Mouse (Mus musculus) brain, embryonic 18.5 days (tissue): ENCODE measurements around the gene Grpel1.
A peak's percentile ranks its signal among the peaks of the same experiment; 100 is the strongest.

ENCODE experiments used
- DNase-seq: peaks from one replicate; pipeline ENCODE4 v3.0.0-alpha.2; 2012; ENCODE audit warnings: low read depth, low spot score

Grpel1 gene

DNA sequence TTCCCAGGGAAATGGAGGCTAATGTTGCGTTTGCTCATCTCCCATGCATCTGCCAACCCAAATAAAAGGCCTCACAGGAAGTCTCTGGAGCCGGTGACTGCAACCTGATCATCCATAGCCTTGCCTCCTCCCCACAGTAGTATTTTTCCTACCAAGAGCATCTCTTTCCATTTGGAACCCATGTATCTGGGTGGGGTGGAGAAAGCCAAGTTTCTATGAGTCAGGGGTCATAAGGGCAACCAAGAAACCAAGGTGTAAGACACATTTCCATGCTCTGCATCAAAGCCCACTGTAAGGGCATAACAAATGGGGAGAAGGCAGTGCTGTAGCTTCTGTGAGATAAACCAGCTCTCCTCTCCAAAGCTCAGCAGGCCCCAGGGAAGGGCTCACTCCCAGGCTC lies 3.6 kb upstream of the Grpel1 start:
- DNase-seq = no peak

DNA sequence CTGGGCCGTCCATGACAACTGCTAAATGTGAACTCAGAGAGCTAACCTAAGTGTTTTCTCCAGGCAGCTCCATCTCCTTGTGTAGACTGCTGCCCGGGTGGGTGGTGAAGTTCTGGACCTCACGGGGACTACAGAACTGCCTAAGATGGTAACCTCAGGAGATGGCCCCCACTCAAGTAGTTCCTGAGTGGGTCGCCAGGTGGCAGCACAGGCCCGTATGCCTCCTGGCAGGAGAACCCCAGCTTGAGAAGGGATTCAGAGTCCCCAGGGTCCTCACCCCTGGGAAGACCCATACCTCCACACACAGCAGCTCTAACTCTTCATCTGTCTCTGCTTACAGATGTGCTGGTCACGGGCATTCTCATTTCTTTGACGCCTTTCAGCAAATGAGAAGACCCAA lies 2.0 kb upstream of the Grpel1 start:
- no peak for DNase-seq

DNA sequence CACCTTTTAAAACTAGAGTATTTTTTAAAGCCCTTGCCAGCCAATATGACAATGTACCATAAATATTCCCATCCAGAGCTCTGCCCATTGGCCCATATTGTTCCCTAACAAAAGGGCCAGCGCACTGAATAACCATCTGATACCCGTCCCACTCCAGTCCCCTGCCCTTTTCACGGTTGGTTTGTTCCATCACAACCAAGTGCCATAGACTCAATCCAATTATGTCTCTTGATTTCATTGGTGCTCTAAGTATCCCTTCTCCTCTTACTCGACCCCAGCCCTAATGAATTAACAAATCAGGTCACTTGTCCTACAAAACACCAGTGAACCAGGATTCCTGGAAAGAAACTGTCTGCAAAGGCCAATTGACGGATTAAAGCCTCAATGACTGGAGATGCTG lies 1.4 kb upstream of the Grpel1 start:
- no peak for DNase-seq

DNA sequence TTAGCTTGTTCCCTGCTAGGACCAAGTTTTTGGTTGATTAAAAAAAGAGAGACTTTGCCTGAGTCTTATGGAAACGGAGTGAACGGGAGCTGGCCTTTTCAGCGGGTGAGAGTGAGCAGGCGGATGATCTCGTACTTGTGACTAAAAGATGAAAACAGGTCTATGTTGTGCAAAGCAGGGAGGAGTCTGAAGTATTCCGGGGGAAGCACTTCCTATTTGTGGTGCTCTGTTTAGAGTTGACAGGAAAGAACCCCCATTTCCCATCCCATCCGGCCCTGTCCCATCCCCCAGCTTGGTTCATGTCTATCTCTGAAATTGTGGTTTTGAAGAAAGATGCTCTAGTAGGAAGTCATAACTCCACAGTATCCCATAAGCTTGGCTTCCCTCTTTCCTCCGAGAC lies 1.1 kb downstream of the Grpel1 start:
- DNase-seq = no peak

DNA sequence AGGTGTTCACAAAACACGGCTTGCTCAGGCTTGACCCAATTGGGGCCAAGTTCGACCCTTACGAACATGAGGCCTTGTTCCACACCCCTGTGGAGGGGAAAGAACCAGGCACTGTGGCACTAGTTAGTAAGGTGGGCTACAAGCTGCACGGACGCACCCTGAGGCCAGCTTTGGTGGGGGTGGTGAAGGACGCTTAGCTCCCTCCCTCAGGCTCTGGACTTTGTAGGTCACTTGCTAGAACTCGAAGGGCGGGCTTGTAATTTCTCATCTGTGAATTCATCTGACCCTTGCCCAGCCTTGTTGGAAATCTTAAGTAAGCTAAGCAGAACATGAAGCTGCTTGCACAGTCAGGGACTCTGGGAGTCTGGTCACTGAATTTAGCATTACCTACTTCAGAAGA lies 6.4 kb downstream of the Grpel1 start:
- DNase-seq = no peak

DNA sequence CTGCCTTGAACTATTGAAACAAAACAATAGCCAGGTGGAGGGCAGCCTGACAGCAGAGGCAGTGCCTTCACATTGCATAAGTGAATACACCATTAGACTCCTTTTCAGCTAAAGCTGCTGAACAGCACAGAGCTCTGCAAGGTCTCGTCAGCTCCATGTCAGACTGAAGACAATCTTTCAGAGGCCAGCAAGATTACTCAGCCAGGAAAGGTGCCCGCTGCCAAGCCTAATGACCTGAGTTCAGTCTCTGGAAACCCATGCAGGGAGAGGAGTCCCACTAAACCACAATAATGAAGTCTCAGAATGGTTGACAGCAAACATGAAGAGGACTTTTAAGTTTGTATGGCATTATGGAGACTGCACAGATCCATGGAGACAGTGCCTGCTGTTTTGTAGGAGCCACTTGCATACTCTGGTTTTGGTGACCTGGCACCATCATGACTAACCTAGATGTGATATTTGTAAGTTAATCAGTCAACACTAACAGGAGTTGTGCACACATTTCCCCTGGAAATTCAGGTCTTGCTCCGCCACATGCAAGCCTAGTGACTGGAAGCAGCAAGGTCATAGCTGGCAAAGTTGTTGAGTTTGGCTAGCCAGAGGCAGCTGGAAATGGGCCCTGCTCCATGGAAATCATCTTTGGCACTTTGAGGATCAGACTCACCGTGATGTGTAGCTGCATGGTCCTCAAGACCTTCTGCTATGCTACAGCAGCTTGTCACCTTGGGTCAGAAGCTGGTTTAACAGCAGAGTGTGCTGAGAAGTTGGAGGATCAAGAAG lies 8.3 kb downstream of the Grpel1 start:
- DNase-seq = no peak

DNA sequence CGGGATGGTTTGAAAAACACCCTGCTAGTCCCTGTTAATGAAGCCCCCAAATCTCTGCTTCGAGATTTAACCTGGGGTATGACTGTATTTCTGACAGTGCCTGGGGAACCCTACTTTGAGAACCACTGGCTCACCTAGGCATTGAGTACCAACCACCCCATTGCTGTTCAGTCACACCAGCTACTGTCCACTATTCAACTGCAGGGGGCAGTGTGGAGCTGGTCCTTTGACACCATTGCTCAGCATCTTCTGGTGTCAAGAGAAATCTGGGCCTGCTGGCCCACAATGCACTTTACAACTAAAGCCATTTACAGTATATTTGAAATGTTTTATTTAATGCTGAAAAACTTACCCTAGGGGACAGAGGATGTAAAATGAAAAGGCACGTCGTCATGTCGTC lies 9.5 kb downstream of the Grpel1 start:
- DNase-seq = no peak

DNA sequence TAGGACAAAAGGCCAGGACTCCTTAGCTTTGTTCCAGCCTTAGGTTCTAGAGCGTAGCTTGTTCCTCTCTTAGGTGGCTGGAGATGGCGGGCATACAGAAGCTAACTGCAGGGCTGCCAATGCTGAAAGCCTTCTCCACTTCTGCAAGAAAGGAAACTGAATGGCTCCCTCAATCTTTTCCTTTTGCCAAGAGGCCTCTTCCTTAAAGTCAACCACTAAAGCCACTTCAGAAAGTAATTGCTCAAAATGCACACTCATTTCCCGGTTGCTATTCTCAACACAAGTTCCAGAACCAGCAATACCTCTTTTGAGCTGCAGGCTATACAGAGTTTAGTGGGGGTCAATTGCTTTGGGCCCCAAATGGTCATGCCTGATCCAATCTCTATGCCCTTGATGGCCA lies 12.7 kb downstream of the Grpel1 start:
- DNase-seq = no peak

DNA sequence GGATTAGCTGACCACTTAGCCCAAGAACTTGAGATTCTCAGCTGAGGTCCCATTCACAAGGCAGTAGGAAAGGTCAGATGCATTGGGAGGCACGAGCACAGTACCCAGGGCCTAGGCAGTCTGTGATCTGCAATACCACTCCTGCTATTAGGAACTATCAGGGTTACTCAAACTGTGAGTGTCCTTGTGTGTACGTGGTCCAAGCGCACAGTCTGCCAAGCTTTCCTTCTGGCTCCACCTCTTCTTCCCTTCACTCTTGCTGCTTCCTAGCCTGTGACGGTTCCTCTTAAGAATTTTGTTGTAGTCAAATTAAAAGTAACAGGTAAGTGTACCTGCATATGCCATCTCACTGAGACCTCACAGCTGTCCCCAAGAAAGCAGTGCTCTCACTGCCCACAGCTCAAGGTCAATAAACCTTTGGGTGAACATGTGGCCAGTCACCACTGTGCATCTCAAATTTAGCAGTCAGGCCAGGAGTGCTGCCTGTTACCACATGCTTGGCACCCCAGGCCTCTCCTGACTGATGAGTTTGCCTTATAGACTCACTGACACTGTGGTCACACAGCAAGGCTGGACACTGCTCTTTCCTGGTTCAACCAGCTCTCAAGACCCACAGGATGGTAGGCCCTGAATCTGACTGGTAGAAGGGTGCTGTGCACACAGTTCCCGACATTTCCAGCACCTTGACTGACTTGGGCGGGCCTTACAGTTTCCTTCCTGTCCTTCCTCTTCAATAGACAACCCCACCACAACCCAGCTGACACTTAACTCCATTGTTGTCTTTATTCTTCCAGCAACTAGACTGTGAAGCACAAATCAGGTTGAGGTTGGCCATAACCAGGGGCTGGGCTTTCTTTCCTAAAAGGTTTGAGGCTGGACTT lies 14.0 kb downstream of the Grpel1 start:
- DNase-seq = no peak

DNA sequence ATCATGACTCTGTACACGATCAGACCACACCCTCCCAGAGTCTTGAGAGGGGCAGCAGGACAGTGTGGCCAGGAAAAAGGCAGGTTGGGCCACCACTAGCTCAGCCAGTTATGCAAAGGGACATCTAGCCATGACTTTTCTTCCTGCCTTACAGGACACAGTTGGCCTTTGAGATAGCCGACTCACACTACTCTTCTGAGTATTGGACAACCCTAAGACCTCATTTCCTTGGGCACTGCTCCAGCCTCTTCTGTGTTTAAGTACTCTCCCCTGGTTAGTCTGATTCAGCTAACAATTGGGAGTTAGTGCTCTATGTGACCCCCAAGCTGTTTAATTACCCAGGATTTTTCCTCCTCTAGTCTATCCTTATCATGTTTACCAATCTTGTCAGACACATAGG lies 14.9 kb downstream of the Grpel1 start:
- DNase-seq = no peak

DNA sequence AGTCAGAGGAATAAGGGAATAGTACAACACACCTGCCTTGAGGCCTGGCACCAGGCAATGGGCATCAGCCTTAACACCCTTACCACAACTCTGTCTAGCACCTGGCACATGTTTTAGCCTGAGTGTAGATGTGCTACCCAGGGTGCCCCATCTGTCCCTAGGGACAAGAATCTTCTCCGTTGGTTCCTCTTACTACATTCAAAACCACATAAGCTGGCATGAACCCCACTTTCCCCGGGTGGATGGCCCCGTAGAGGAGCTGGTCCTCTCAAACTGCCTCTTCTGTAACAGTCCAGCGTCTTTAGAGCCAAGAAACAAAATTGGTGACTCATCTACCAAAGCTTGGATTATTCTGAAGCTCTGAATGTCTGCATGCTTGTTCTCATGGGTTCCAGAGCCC lies 15.6 kb downstream of the Grpel1 start:
- DNase-seq = no peak

DNA sequence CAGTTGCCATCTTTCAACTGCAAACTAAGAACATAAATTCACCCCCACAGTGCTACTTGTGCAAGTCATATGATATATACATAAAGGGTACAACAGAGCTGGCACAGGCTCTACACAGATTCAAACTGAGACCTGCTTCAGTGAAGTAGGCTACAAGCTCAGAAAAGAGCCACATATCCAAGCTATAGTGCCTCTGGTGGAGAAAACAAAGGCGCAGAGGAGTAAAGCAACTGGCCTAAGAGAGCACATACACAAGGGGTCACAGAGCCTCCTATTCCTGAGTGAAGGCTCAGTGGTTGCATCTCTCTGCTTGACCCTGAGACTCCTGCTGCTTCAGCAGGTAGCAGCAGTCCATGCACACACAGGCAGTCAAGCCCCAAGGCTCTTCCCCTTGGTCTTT lies 16.3 kb downstream of the Grpel1 start:
- no peak for DNase-seq

DNA sequence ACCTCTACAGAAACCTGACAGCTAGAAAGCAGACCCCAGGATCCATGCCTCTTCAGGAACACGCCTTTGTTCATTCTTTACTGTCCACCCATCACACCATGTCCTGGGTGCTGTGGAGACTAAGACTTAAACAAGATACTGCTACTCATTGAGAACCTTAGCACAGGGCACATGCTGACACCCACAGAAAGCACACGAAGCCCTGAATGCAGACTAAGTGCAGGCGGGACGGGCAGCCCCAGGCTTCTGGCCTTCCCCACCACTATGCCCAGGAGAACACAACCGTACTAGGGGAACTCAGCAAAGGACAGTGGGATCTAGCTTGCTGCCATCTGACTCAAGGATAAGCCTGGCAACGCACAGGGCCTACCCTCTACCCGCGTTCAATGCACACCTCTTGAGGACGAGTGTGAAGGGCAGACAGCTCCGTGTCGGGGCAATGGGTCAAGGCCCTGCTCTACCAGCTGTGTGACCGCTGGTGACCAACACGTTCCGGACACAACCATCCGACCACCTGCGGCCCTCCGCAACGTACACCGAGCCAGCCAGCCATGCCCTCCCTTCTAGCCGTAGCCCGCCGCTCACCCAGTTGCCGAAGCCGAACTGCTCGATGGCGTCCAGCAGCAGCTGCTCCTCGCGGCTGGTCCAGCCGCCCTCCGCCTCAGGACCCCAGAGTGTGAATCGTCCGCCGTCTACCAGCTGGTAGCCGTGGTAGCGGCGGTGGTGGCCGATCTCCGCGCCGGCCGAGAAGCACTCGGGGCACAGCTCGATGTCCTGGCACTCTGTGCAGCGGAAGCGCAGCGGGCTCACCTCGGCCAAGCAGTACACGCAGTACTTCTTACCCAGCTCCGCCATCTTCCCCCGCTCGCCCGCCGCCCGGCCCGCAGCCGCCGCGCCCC lies 18.7 kb downstream of the Grpel1 start:
- no peak for DNase-seq

DNA sequence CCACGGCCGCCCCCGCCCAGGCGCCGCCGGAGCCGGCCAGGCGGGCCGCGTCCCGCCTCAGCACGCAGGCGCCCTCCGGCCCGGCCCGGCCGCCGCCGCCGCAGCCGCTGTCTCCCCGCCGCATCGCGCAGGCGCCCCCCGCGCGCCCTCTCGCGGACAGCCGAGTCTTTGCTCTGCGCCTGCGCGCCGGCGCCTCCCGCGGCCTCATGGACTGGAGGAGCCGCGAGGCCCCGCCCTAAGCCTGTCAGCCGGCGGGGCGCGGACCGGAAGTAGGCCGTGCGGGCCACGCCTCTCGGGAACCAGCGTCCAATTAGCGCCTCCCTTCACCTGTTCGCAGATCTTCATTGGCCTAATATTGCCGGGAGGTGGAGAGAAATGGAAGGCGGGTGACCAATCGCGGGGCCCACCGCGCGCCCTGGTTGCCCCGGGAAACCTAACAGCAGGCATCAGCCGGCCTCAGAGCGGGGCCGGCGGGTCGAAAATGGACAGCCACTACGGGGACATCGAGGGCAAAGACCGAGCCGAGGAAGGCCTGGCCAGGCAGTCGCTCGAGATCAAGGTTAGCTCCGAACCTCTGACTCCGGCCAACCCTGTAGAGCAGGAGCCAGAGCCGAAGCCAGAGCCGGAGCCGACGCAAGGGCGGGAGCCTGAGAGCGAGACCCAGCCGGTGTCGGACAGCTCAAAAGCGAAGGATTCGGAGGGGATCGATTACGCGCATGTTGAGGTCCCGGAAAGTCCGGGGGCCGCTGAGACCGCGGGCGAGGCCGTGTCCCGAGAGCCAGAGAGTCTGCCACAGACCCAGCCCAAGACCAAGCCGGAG lies 19.6 kb downstream of the Grpel1 start, which contains the start of the genes Tada2b and Ccdc96:
TSS of gene Tada2b (minus strand) at position 115 of the 820 bp plus-strand sequence.
TSS of gene Ccdc96 (plus strand) at position 418 of the 820 bp plus-strand sequence.
- DNase-seq = peak; percentile 97

DNA sequence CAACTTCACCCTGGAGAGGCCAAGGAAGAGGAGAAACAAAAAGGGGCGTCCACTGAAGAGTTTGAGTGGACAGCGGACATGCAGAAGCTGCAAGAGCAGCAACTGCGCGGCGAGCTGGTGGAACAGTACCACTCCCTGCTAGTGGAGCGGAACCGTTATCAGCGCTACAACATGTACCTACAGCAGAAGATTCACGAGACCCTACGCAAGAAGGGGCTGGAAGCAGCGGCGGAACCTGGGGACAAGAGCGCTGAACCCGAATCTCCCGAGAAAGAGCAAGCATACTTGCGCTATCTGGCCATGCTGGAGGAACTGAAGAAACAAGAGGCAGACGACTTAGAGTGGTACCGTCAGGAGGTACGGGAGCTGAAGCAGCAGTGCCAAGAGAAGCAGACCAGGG lies 20.5 kb downstream of the Grpel1 start:
- DNase-seq = no peak

DNA sequence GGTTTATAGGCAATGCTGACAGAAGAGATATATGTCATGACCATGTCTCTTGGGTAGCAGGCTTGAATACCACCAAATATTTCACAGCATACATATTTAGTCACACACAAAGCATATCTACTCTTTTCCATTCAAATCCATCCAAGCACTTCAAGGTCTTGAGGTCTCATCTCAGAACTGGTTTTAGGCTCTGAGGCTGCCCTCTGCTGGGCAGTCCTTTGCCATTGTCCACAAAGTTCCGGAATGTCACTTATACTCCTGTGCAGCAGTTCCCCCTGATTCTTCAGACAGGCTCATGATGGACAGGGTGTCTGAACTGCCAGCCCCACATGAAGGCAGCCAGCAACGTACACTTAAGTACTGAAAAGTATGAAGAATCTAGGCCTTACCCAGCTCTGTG lies 24.4 kb downstream of the Grpel1 start:
- DNase-seq = no peak

DNA sequence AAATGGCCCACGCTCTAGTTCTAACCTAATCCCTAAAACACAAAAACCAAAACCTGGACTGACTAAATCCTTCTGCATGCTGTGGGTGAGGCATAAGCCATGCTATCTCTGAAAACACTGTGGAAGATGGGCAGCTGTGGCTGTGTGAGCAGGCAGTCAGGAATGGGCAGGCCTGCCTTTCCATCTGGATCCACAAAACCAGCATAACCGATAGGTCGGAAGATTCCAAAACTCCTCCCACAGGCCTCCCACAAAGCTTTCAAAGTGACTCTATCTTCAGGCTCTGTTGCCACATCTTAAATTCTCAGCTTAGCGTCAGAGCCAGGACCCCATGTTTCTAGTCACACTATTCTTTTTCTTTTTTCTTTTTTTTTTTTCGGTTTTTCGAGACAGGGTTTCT lies 29.1 kb downstream of the Grpel1 start:
- no peak for DNase-seq

DNA sequence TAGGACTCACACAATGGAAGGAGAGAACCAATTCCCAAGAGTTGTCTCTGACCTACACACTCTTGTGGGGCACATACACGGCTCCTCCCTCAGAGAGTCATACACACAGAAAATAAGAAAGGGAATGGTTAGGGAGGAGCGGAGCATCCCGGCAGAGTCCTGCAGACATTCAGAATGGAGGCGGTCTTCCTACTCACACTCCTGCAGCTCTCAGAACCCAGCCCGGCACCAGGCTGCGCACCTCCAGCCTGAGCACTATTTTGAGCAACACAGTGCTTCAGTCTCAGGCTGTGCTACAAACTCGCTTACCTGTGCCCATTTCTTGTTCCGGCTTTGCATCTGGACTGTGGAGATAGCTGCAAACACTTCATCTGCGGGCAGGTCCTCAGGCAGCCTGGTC lies 29.9 kb downstream of the Grpel1 start:
- DNase-seq = no peak

DNA sequence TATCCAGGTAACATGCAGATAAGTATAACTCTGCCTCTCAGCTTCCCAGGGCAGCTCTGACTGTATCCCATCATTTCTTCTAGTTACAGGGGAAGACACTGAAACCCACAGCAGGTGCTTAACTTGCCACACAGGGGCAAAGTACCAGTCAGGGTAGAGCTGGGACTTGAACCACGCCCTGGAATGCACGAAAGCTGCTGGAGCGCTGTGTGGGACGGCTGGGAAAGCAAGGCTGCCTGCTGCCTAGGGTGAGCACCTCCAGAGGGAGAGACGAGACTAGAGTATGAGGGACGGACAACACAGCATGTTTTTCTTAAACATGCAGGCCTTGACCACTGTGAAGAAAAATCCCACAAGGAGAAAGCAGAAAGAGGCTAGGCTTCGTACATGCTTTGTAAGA lies 40.4 kb downstream of the Grpel1 start:
- DNase-seq = no peak

DNA sequence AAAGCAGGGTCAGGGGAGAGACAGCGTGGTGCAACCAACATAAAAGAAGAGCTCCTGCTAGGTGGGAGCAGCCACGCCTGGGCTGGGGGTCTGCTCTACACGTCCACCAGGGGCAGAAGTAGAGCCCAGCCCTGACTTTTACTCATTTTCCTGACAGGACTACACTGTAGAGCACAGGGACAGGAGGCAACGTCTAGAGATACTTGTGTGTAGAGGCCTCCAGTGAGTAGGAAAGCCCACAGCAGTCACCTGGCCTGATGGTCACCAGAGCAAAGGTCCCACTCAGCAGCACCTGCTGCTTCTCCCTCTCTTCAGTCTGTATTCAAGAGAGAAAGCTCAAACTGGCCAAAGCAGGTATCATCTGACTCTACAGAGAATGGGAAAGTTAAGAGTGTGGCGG lies 40.8 kb downstream of the Grpel1 start:
- no peak for DNase-seq

DNA sequence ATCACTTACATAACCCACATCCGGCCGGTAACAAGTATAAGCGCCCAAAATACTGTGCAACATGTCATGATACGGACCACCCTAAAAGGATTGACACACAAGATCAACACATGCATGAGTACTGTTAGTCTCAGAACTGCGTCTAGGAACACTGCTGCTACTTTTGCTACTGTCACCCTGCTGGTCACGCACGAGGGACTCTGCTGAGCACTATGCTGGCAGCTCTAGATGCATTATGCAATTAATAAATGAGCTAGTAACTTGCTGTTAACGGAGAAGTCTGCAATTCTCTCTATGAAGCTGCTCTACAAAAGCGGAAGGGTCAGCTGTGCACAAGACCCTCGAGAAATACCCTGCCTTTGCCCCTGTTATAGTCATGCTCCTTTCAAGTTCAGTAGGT lies 43.6 kb downstream of the Grpel1 start:
- DNase-seq = no peak
